Mouse (Mus musculus) hindbrain, embryonic 16.5 days (tissue): ENCODE data around the gene Kctd20. TPM values are rescaled to one million over a fixed set of nuclear protein-coding genes. Genes with fewer than 3 reads are reported as not detected.

ENCODE experiments used
- ATAC-seq: fragments of 200-750 bp; cut with Nextera tagmentation; 2 replicates; pipeline ENCODE4 v1.8.0; 2017; ENCODE audit warnings: moderate TSS enrichment, moderate library complexity
- H3K27ac ChIP-seq: fragments of 300-500 bp; sonication (generic); 2 replicates; pipeline ENCODE4 v1.5.1; 2014; ENCODE audit warnings: low read depth, mild to moderate bottlenecking, control low read depth, low read length, moderate library complexity
- H3K27me3 ChIP-seq: fragments of 300-500 bp; sonication (generic); replicated peaks from 2 replicates; pipeline ENCODE4 v1.6.1; 2014; ENCODE audit warnings: low read length; ENCODE audit not compliant: control insufficient read depth, insufficient read depth
- H3K36me3 ChIP-seq: fragments of 300-500 bp; sonication (generic); 2 replicates; pipeline ENCODE4 v1.6.1; 2014; ENCODE audit warnings: mild to moderate bottlenecking, low read length, moderate library complexity, mixed read lengths; ENCODE audit not compliant: control insufficient read depth, insufficient read depth
- H3K4me1 ChIP-seq: fragments of 300-500 bp; sonication (generic); 2 replicates; pipeline ENCODE4 v1.6.1; 2014; ENCODE audit warnings: low read depth, low read length; ENCODE audit not compliant: control insufficient read depth, insufficient read depth
- H3K4me2 ChIP-seq: fragments of 300-500 bp; sonication (generic); 2 replicates; pipeline ENCODE4 v1.6.1; 2014; ENCODE audit warnings: mild to moderate bottlenecking, low read length, control low read depth, moderate library complexity
- H3K4me3 ChIP-seq: fragments of 300-500 bp; sonication (generic); 2 replicates; pipeline ENCODE4 v1.5.1; 2014; ENCODE audit warnings: mild to moderate bottlenecking, low read length, control low read depth, moderate library complexity
- H3K9ac ChIP-seq: fragments of 300-500 bp; sonication (generic); 2 replicates; pipeline ENCODE4 v1.6.1; 2014; ENCODE audit warnings: low read depth, mild to moderate bottlenecking, control low read depth, low read length, moderate library complexity
- H3K9me3 ChIP-seq: fragments of 300-500 bp; sonication (generic); 2 replicates; pipeline ENCODE4 v1.6.1; 2014; ENCODE audit warnings: mild to moderate bottlenecking, low read length, moderate library complexity; ENCODE audit not compliant: control insufficient read depth
- WGBS: fragments of 180-500 bp; shearing (Covaris S2); extraction: QIAGEN DNeasy Blood & Tissue Kit; methylation state at CpG from one replicate; pipeline ENCODE4 v1.1.7; 2014; 5-methylcytosine and 5-hydroxymethylcytosine counted together
- polyA plus RNA-seq: library from polyadenylated mRNA; unstranded; fragments of >200 nt; fragmentation: Nextera tagmentation; extraction: Ambion mirVana; gene quantifications from 2 replicates; pipeline ENCODE4 v1.2.1, GENCODE M21; 2015

Gene Kctd20
- polyA plus RNA-seq: 76.5 and 88.8 TPM in 2 replicates

DNA sequence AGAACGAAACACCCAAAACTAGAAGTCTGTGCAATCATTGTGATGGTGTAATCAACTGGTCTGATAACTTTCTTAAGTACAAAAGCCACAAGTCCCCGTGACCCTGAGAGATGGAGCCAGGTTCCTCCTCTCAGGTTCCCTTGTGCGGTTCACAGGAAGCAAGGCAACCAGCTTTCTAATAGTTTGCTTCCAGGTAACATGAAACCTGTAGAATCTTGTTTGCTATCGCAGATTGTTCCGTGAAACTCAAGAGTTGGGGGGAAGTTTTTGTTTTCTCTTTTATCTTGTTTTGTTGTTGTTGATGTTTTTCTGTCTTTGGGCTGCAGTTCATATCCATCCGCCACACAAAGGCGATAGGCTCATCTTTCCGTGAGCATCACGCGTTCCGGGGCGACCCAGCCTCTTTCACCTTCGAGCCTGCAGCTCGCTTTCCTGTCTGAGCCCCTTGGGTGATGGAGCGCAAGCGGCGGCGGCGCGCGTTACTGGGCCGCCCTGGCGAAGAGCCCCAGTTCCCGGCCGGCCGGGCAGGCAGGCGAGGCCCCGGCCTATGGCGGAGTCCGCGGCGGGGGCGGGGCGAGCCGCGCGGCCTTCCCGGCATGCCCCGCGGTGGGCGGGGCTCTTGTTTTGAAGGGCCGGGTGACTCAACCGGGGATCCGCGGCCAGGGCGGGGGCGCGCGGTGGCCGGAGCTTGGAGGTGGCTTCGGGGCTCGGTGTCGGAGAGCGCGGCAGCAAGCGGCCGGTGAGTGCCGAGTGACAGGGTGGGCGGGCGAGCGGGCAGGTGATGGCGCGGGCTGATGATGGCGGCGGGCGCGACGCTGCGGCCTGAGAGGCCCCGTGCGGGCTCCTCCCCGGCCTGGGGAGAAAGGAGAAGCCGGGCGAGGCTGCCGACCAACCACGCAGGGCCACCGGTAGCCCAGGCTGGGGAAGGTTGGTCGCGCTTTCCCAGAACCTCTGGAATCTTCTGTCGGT is at the start of gene Kctd20:
Gene Kctd20, plus strand, starts transcription at position 120 of the 969 bp plus-strand sequence.
- WGBS: under 1% methylated on average over 61 of the region's 80 CpGs
- no peaks in the 10 kb centered on the region for H3K36me3 ChIP-seq
- no peaks in the 10 kb centered on the region for H3K9me3 ChIP-seq
- H3K27me3 ChIP-seq: no peaks in the 10 kb centered on the region
- H3K4me3 ChIP-seq: peak within 1 kb of the TSS; percentile 76
- peak; percentile 92 for ATAC-seq
- peak within 1 kb of the TSS; percentile 96 for H3K27ac ChIP-seq
- peak within 1 kb of the TSS; percentile 92 for H3K9ac ChIP-seq
- H3K4me2 ChIP-seq: peak within 1 kb of the TSS; percentile 62
- H3K4me1 ChIP-seq: peaks cover 19% of the 10 kb centered on the region

DNA sequence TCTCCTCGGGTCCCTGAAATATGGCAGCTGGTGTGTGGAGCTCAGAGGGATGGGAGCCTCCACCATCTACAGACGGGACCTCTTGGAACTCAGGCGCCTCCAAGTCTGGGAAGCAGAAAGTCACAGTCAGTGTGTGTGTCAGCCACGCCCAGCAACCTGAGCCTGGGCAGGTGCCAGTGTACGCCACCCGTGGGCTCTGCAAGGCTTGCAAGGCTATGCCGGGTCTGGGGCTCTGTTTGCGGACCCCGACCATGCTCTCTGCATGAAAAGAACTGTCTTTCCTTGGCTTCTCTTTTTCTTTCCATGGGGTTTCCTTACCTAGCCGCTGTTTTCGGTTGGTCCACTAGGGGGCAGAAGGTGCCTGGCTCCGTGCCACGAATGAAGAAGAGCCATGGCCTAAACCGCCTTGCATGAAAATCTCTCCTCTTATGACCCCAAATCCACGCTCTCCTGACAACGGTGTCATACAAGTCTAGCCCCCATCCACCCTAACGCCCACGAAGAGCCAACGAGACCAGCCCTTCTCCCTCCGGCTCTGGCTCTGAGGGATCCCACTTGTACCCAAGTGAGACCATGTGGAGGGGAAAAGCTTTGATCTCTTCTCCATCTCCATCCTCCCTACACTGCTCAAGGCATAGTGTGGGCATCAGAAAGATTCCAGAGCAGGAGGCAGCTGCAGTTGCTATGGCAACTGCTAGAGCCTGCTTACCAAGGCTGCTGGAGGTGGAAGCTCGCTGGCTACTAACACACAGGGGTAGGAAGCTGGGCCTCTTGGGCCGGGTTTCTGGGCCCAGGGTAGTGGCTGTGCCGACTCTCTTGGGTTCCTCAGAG is 47.0 kb upstream of the Kctd20 start:
- H3K36me3 ChIP-seq: no peaks in the 10 kb centered on the region
- H3K9ac ChIP-seq: peak overlapping the region; percentile 45; the same call in 1 of the 2 replicates
- peak overlapping the region; percentile 11; the same call in 1 of the 2 replicates for H3K4me3 ChIP-seq
- H3K27me3 ChIP-seq: peaks cover under 1% of the 10 kb centered on the region
- peak overlapping the region; percentile 84 for H3K27ac ChIP-seq
- H3K4me2 ChIP-seq: peak overlapping the region; percentile 38
- H3K4me1 ChIP-seq: peaks cover 19% of the 10 kb centered on the region
- H3K9me3 ChIP-seq: no peaks in the 10 kb centered on the region
- WGBS: 24% methylated on average over 23 of the region's 23 CpGs
- peak; percentile 95 for ATAC-seq

DNA sequence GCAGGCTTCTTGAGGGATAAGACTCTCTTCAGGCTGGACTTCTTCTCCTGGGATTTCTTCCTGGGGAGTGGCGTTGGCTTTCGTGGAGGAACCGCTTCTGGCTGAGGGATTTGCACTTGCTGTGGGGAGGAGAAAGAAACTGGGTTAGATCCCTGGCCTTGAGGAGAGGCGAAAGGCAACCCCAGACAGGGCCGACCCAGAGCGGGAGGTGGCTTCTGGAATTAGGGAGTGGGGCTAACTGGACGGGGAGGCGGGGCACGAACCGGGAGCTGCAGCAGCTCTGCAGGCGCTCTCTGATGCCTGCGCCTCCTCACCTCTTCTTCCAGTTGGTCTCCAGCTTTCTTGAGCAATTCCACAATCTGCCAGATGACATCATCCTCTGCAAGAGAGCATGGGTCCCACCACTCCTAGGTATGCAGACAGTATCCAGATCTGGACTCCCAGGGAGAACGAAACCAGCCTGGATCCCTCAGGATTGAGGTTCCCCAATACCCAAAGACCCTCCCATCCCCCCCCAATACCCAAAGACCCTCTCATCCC is 46.3 kb upstream of the Kctd20 start:
- Histone ChIP-seq H3K27ac (peak overlapping the region; percentile 84), H3K27me3 (peaks cover 5% of the 10 kb centered on the region), H3K4me1 (peaks cover 19% of the 10 kb centered on the region), H3K9me3 (no peaks in the 10 kb centered on the region), H3K9ac (peak overlapping the region; percentile 29), H3K4me2 (peak overlapping the region; percentile 38), H3K36me3 (no peaks in the 10 kb centered on the region), H3K4me3 (peak overlapping the region; percentile 11; the same call in 1 of the 2 replicates)
- ATAC-seq: peak; percentile 37
- WGBS: 61% methylated on average over 13 of the region's 13 CpGs

- H3K4me2 ChIP-seq: no peak overlapping the region
- no peak overlapping the region for H3K27ac ChIP-seq
- H3K4me1 ChIP-seq: peaks cover 19% of the 10 kb centered on the region
- H3K9me3 ChIP-seq: no peaks in the 10 kb centered on the region
- WGBS: 53% methylated on average over 7 of the region's 7 CpGs
- no peaks in the 10 kb centered on the region for H3K36me3 ChIP-seq
- no peak for ATAC-seq
- peaks cover 5% of the 10 kb centered on the region for H3K27me3 ChIP-seq
- H3K4me3 ChIP-seq: no peak overlapping the region
- no peak overlapping the region for H3K9ac ChIP-seq
Measured at GRCm38 (mm10) chr17:28907959-28908358, 43.8 kb upstream of the Kctd20 start.

GRCm38 (mm10) chr17:28909252-28909941 is 42.4 kb upstream of the Kctd20 start:
- Histone ChIP-seq H3K36me3 (no peaks in the 10 kb centered on the region), H3K27me3 (peaks cover 5% of the 10 kb centered on the region), H3K4me1 (peaks cover 16% of the 10 kb centered on the region), H3K4me2 (peak overlapping the region; percentile 43), H3K4me3 (peak overlapping the region; percentile 18; the same call in 1 of the 2 replicates), H3K9me3 (no peaks in the 10 kb centered on the region), H3K27ac (no peak overlapping the region), H3K9ac (peak overlapping the region; percentile 47; the same call in 1 of the 2 replicates)
- 11% methylated on average over 29 of the region's 29 CpGs for WGBS
- no peak for ATAC-seq

DNA sequence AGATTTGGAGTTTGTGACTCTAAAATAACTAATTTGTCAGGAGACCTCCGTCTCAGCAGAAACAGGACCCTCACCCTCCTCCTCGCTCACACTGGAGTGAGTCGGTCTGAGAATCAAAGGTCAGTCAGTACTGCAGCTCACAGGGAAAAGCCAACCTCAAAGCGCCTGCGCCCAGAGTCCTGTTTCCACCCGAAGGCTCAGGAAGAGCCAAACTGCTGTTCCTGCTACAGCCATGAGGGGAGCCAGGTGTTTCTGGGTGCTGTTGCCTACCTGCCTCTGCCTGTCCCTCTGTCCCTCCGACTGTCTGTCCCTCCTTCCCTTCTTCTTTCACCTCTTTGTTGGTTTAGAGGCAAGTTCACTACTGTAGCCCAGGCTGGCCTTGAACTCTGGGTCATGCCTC is 41.6 kb upstream of the Kctd20 start:
- ATAC-seq: no peak
- Histone ChIP-seq H3K36me3 (no peaks in the 10 kb centered on the region), H3K4me1 (peaks cover 9% of the 10 kb centered on the region), H3K4me3 (no peak overlapping the region), H3K4me2 (no peak overlapping the region; the same call in 1 of the 2 replicates), H3K9ac (no peak overlapping the region), H3K27me3 (peaks cover 5% of the 10 kb centered on the region), H3K9me3 (no peaks in the 10 kb centered on the region), H3K27ac (no peak overlapping the region)
- WGBS: 28% methylated on average over 7 of the region's 7 CpGs

DNA sequence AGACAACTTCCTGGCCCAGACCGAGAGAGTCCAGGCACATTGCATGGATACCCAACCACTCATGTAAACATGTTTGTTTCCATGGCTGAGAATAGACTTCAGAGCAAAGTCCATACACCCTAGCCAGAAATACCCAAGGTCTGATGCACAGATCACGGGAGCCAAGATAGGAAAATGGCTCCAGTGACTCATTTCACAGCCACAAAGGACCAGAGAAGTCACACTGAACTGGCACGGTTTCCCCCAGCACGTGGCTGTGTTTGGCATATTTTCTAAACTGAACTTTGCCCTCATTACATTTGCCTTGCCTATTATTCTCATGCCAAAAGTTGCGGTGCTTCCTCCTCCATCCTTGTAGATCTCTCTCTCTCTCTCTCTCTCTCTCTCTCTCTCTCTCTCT is 38.5 kb upstream of the Kctd20 start:
- Histone ChIP-seq H3K27ac (no peak overlapping the region), H3K4me3 (no peak overlapping the region), H3K27me3 (peaks cover 5% of the 10 kb centered on the region), H3K4me2 (no peak overlapping the region), H3K9ac (no peak overlapping the region), H3K36me3 (no peaks in the 10 kb centered on the region), H3K4me1 (peaks cover 5% of the 10 kb centered on the region), H3K9me3 (no peaks in the 10 kb centered on the region)
- 67% methylated on average over 5 of the region's 5 CpGs for WGBS
- ATAC-seq: no peak

DNA sequence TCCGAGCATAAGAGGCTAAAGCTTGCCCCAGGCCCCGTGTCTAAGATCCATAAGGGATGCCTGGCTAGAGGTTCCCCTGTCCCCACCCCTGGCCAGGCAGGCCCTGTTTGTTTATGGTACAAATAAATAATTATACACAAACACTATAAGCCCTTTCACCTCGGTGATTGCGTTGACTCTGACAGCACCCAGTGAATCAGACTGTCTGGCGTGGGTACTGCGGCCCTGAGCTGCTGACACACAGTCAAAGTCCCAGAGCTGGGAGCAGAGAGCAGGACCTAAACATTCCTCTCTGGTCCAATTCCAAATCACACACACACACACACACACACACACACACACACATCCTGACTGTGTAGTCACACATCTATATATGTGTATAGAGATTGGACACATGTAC is 37.8 kb upstream of the Kctd20 start:
- no peak for ATAC-seq
- Histone ChIP-seq H3K9ac (no peak overlapping the region), H3K36me3 (no peaks in the 10 kb centered on the region), H3K27me3 (peaks cover 5% of the 10 kb centered on the region), H3K4me3 (no peak overlapping the region), H3K9me3 (no peaks in the 10 kb centered on the region), H3K4me2 (no peak overlapping the region), H3K4me1 (peaks cover 5% of the 10 kb centered on the region), H3K27ac (no peak overlapping the region)
- 87% methylated on average over 6 of the region's 6 CpGs for WGBS
